Mouse (Mus musculus): ENCODE data around the gene Scrn1.

GRCm38 (mm10) chr6:54588212-54588611 lies 21.9 kb upstream of the Scrn1 start:
- TF ChIP-seq MAX (IDR thresholded peaks at IDR 0.05): no peak
- TF ChIP-seq MYOD1 (IDR thresholded peaks at IDR 0.05; ENCODE audit: control insufficient read depth, insufficient read length, low read depth): no peak
- no peak for TF ChIP-seq CTCF (IDR thresholded peaks at IDR 0.05; ENCODE audit: control insufficient read depth, insufficient read depth, insufficient read length)
- TF ChIP-seq USF1 (IDR thresholded peaks at IDR 0.05; ENCODE audit: low read depth): no peak
- no peak for TF ChIP-seq FOSL1 (IDR thresholded peaks at IDR 0.05; ENCODE audit: insufficient read depth, low read length, poor library complexity, severe bottlenecking)
